Mouse (Mus musculus) frontal cortex, postnatal 36 days (tissue): ENCODE measurements around the gene Isy1.

Experiments used
- DNase-seq, 2 experiments: peaks; one replicate each; pipeline ENCODE4 v3.0.0; 2022; ENCODE audit warnings: low spot score in 2 of 2

The Isy1 gene

DNA sequence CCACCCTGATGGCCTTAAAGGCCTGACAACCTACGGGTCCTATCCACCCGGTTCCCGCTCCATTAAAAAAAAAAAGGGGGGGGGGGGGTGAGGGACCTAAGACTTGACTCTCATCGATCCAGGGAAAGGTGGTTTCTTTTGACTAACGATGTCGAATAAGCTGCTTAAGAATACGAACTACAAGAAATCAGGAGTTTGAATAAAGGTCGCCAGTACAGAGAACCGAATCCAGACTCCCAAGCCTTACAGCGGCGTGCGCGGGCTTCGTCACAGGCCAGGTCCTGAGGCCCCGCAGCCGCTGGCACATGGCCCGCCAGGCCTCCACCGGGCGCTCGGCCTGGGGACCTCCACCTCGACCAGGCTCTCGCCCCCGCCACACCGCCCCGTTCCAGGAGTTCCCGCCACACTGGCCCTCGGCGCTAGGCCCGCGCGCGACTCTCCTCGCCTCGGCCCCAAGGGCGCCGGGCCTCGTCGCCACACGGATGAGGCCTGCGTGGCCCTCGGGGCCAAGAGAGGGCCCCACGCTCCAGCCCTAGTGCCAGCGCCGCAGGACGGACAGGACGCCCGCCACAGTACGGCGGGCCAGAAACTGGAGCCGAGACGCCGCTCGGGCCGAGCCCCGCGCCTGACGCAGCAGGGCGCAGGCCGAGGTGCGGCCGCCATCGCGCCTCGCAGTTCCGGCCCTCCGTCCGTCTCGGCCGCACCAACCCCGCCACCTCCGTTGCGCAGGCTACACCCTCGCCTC is 11.7 kb upstream of the Isy1 start:
- peak; percentile 24 to 38 for DNase-seq

DNA sequence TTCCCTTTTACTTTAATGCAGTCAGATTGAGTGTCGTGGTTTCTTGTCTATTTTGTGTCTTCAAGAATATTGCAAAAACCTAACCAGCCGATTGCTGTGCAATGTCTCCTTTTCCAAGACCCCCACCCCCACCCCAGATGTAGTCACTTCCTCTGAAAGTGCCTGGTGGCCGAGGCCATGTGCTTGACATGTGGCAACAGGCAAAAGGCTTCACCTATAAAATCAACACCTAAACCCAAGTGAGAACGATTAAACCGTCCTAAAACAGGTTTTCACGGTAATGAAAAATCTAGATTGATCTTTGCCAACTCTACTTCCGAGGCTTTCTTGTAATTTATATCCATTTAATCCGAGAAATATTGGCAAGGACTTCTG is 11.2 kb upstream of the Isy1 start:
- no peak for DNase-seq

DNA sequence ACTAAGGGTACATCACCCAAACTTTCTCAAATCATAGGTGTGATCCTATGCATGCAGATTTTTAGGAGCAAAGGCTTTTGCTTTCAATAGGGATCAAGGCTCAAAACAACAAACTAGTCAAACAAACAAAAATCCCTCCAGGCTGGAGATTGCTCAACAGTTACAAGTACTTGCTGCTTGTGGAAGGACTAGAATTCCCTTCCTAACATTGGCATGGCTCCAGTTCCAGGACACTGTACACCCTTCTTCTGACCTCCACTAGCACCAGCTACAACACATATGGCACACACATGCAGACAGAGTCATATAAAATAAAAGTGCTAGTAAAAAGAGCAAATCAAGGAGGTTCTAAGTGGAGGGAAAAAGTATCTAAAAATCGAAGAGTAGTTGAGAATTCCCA is 8.2 kb upstream of the Isy1 start:
- no peak for DNase-seq

DNA sequence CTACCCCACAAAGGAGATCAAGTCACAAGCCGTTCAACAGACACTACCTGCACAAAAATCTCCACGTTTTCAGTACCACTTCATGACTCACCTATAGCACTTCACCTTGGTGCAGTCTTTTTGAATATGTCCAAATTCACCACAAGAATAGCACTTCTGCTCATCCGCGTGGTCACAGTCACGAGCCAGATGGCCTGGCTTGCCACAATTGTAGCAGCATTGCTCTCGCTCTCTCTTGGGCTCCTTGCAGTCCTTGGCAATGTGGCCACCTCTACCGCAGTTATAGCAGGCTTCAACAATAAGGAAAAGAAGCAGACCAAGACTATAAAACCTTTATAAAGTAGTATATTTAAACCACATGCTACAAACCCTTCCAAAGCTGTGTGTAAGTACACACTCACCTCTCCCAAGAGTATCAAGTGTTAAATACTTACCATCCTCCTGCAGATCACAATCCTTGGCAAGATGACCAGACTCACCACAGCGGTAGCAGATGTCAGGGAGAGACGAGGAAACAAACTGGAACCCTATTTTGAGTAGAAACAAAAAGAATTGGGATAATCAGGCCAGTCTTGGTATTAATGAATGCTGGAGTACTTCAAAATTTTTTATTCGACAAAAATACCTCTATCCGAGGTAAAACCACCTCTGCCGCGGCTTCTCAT is 6.6 kb upstream of the Isy1 start:
- no peak for DNase-seq

DNA sequence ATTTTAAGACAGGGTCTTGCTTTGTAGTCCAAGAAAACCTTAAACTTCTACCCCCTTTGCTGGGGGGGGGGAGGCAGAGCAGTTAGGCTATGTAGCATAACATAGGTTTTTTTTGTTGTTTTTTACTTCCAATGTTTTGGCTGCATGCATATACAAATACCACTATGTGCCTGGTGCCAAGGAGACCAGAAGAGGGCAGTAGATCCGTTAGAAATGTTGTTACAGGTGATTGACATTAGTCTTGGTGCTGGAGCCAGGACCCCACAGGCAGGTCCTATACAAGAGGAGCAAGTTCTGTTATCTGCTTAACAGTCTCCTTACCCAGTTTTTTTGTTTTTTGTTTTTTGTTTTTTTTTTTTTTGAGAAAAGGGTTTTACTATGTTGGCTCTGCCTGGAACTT is 3.7 kb upstream of the Isy1 start:
- no peak for DNase-seq

DNA sequence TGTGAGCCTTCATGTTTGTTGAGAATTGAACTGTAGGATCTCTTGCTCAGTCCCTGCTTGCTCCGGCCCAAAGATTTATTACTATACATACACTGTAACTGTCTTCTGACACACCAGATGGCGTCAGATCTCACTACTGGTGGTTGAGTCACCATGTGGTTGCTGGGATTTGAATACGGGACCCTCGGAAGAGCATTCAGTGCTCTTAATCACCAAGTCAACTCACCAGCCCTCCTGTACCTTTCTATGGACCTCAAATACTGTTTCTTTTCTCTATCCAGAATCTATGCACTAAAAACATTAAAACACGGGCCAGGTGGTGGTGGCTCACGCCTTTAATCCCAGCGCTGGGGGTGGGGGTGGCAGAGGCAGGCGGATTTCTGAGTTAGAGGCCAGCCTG is 3.0 kb upstream of the Isy1 start:
- DNase-seq = no peak

DNA sequence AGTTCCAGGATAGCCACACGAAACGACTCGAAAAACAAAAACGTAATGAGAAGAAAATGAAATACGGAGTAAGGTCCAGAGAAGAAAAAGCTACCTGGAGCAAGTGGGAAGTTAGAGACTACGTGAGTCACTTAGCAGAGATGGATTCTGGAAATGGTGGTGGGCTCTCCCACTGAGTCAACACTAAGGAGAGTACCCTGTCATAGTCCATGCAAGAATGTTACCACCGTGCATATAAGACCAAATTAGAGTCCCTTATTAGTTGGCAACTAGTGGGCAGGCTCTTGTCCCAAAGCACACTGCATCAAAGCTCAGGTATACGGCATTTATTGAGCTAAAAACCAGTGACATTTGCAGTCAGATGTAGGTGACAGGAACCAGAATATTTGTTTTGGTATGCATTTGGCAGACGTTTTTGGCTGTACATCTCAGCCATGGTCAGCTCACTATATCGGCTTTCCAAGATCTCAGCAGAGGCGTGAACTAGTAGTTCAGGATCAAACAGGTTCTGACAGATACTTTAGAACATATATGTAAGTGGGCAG is 1.3 kb upstream of the Isy1 start:
- DNase-seq = no peak

DNA sequence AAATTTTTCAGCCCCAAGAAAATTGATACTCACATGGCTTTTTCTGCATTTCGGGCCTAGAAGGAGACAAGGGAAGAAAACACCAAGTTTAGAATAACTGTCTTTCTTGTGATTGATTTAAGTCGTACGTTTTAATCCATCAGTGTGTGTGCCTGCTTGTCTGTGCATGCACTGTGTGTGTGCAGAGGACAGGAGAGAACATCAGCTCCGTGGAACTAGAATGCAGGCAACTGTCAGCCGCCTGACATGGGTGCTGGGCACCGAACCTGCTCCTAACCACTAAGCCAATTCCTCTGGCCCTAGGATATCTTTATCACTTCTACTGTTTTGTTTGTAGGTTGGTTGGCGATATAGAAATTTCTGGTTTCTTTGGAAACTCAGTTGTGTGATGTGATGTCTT is 2.9 kb downstream of the Isy1 start, which contains the start of gene Gm45140:
Gene Gm45140, minus strand, starts transcription at position 101 of the 400 bp plus-strand sequence.
- DNase-seq = no peak

DNA sequence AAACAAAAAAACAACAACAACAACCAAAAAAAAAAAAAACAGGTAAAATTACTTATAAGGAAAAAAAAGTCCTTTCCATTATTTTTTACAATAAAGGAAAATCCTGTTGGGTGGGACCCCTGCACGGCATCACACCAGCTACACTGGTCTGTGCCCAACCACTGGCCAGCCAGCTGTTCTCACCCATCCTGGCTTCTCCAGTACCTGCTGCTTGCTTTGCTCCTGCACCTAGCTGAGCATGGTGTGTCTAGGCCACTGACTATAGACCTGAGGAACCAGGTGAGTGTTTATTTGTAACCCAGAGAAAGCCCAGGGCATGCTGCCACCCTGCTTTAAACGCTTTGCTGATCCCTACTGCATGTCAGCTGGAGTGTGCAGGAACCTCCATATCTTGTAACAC is 18.2 kb downstream of the Isy1 start:
- DNase-seq = no peak

DNA sequence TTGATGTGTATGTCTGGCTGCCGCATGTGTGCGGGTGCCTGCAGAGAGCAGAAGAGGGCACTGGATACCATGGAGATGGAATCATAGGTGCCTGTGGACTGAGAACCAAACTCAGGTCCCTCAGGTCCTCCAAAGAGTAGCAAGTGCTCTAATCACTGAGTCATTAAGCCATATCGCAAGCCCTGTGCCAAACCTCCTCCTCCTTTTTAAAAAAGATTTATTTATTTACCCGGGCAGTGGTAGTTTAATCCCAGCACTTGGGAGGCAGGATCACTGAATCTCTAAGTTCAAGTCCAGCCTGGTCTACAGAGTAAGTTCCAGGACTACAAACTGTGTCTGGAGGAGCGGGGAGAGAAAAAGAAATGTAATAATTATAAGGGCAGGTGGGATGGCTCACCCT is 24.1 kb downstream of the Isy1 start:
- no peak for DNase-seq

DNA sequence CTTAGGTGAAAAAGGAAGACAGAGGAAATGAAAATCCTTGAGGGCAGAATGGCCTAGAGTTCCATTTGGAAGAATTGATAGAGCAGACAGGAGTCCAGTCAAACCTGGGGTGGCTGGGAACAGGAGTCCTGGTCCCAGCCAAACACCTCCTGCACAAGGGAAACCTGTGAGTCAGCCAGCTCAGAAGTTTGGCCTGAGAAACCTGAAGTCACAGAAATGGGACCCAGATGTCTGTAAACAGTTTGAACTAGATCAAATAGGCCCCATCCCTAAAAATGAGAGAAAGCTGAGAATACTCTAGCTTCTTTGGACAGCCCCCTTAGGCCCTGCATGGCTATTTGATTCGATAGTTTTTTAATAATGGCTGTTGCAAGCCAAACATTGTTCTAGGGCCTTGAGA is 25.9 kb downstream of the Isy1 start:
- no peak for DNase-seq

DNA sequence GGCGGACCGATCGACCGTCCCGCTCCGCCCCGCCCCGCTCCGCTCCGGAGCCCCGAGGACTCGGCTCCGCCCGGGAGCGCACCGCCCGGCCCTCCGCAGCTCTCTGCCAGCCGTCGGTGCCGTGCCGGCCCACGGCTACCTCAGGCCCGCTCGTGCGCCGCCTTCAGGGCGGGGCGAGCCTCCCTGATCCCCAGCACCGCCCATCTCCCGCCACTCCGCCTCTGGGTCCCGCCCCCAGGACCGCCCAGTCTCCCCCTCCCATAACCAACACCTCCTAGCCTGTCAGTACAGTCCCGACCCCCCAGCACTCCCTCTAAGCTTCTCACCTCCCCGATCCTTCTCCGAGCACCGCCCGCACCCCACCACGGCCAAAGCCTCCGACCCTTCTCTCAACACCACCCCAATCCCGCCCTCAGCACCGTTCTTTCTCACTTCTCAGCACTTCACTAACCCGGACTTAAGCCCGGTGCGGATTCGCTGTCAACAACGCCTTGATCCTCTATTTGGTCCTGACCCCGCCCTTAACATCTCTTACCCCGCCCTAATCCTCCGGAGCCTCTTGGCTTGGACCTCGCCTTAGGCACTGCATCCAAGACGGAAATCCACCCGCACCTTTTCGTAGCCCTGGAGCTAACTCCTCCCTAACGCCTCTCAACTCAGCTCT is 26.8 kb downstream of the Isy1 start, which contains the start of gene Rab43:
Gene Rab43, minus strand, starts transcription at position 490 of the 664 bp plus-strand sequence.
- DNase-seq = peak; percentile 88 to 90

DNA sequence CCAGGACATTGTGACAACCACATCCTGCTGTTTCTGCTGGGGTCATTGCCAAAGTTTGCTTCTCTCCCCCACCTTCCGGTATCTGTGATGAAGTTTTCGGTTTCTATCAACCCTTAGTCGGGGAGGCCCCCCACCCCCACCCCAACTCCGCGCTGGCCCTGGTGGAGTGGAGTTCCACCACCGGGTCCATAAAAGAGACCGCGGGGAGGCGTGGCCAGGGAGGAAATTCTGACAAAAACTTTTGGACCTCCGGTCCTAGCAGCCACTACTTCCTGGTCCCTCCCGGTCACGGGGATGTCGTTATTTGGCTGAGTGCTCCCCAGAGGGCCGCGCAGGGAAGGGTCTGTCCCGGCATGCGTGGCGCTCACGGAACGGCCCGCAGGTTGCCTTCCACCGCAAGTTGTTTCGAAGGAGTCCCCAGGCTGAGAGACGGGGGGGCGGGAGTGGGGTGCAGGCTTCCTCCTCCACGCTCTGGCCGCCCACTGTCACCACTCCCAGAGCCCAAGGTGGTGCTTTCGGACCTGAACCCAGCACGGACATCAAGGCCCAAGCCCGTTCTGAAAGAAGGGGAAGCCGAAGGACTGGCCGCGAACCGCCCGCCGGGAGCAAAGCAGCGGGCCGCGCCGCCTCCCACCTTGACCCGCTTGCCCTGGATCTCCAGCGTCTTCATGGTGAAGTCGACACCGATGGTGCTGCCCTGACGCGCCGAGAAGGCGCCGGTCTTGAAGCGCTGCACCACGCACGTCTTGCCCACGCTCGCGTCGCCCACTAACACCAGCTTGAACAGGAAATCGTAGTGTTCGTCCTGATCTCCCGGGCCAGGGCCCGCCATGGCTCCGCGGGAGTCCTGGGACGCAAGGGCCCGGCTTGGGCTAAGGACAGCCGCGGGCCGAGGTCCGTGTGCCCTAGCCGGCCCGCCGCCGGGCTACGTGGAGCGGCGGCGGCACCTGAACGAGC is 27.6 kb downstream of the Isy1 start:
- DNase-seq = peak; percentile 17 to 51

DNA sequence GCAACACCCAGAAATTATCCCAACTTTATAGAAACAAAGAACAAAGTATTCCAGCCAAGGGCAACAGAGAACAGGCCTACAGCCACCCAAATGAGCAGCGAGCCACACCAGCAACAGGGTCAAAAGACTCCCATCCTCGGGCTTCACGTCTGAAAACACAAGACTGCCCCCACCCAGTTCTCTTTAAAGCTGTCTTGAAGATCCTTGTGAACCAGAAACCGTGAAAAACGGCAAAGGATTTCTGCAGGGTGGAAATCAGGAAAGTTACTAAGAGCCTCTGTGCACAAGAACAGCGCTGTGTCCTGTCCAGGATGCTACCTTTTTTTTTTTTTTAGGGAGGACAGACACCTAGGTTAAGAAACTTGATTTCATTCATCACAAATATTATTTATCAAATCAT is 28.3 kb downstream of the Isy1 start:
- DNase-seq = no peak

DNA sequence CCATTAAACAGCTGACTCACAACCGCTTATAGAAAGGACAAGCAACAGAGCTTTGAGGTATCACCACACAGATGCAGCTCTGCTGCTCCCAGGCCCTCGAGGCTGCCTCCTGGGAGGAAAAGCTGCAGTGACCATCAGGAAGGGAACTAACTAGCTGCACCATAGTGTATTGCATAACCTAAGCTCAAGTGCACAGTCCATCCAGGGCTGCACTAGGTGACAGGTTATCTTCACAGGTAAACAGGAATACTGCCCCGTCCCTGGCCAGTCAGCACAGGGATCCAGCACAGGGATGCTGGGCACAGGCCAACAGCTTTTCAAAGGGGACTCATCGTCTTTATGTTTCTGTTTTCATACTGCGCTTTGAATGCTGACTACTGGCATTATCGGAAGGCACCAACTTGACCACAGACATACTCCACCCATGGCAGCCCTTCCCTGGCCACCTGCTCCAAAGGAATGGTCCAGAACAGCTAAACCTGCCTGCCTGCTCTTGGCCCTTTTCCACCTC is 28.9 kb downstream of the Isy1 start:
- no peak for DNase-seq

DNA sequence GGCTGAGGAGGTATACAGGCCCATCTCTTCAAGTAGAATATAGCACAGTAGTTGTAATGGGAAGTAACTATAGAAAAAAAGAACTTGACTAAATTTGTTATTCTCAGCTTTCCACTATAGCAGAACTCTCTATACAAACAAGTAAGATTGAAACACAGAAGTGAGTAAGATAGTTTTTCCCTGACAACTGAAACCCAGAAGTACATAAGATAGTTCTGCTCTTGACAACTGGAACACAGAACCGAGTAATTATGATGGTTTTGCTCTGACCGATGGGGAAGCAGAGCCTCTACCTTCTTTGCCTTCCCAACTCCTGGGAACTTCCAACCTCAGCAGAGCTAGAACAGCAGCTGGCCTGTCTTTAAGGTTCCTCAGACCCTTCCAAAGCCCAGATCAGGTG is 29.5 kb downstream of the Isy1 start:
- DNase-seq = no peak

DNA sequence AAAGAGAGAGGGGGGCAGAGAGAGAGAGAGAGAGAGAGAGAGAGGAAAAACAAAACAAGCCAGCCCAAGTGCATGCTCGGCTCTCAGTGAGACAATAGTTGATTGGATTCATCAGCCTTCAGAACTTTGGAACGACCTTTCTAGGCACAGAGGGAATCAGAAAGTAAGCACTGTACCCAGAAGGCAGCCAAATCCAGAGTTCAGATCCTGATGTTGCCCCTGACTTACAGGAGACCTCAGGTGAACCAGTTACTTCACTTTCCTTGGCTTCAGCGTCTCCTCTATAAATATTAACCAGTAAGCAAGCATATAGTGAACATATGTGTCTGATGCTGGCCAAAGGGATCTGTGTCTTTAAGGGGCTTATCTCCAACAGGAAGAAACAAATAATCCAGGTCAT is 30.1 kb downstream of the Isy1 start:
- no peak for DNase-seq

DNA sequence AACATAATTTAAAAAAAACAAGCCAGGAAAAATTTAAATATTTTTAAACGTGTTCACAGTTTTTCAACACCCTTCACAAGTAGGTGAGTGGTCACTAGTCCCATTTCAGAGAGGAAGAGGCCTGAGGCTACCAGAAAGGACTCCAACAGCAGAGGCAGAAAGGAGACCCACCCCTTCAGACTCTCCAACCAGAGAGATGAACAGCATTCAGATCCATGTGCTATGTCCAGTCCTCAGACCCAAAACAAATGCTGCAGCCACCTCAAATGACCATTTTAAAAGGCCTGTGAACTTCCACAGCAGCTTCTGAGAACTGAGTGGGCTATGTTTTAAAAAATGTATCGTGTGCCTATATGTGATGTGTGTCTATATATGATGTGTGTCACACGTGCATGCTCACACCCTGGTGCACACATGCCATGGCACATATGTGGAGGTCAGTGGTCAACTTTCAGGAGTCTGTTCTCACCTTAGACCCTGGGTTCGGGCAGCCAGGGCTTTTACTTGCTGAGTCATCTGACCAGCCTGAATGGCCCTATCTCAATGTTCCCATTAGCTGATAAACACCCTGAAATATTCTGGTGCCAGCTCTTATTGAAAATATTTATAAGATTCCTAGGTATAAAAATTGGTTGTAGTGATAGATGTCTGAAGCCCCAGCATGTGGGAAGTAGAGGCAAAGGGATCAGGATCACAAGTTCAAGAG is 30.7 kb downstream of the Isy1 start:
- DNase-seq = no peak

DNA sequence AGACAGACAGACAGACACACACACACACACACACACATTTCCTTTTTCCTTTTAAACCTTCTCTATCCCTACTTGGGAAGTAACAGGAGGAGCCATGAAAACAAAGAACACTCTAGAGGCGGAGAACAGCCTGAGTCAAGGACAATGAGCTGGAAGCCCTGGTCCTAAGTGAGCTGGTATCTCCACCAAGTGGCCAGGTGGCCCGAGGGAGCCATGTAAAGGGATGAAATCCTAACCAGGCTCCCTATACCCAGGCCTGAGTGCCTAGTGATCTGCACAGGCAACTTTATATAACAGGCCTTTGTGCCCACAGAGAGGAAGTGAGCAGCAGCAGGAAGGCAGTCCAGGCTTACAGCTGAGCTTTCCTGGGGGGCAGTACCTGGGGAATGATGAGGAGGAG is 31.7 kb downstream of the Isy1 start:
- no peak for DNase-seq

DNA sequence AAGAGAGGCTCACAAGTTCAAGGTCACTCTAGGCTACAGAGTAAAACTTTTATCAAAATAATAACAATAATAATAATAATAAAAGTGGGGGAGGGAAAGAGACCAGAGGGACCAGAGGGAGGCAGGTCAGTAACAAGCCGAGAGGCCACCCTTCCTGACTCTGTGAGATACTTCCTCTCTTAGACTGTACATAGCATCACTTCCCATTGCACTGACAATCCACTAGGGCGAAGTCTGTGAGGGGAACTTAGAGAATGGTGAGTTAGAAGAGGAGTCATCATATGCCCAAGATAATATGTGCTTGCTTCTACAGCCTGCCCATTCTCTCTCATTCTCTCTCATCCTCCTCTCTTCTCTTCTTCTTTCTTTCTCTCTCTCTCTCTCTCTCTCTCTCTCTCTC is 32.6 kb downstream of the Isy1 start:
- DNase-seq = no peak

DNA sequence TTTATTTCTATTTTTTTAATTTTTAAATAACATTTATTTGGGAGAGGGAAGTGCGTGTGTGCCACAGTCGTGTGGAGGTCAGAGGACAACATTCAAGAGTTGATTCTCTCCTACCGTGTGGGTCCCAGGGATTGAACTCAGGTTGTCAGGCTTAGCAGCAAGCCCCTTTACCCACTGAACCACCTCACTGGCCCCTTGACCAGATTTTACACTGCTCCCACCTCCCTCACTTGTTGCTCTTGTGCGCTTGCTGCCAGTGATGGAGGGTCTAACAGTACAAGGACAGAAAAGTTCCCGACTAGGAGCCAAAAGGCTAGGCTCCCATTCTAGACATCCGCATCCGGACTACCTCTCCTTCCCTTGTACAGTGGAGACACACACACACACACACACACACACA is 33.1 kb downstream of the Isy1 start:
- no peak for DNase-seq
